Mouse (Mus musculus) limb, embryonic 11.5 days (tissue): ENCODE data around the gene BC048403. TPM values are rescaled to one million over a fixed set of nuclear protein-coding genes. Genes with fewer than 3 reads are reported as not detected.
"Not testable (repeated sequence)": the region's sequence is repeated elsewhere in the genome, so short reads cannot be mapped to it uniquely, and the experiment has no call there.

Experiments
- ATAC-seq: fragments of 200-750 bp; cut with Nextera tagmentation; 2 replicates; pipeline ENCODE4 v1.8.0; 2017; ENCODE audit warnings: low read depth; ENCODE audit not compliant: insufficient number of reproducible peaks, low FRiP score, low TSS enrichment
- DNase-seq: peaks from one replicate; pipeline ENCODE4 v3.0.0-alpha.2; 2015; ENCODE audit warnings: low spot score
- H3K27ac ChIP-seq: fragments of 300-500 bp; sonication (generic); replicated peaks from 2 replicates; pipeline ENCODE4 v1.5.1; 2014; ENCODE audit warnings: low read depth, mild to moderate bottlenecking, low read length
- H3K27me3 ChIP-seq: fragments of 300-500 bp; sonication (generic); 2 replicates; pipeline ENCODE4 v1.6.1; 2014; ENCODE audit warnings: mild to moderate bottlenecking, low read length, mixed read lengths; ENCODE audit not compliant: control insufficient read depth, insufficient read depth
- H3K36me3 ChIP-seq: fragments of 300-500 bp; sonication (generic); 2 replicates; pipeline ENCODE4 v1.6.1; 2014; ENCODE audit warnings: mild to moderate bottlenecking, low read length, moderate library complexity, mixed read lengths; ENCODE audit not compliant: control insufficient read depth, insufficient read depth
- H3K4me1 ChIP-seq: fragments of 300-500 bp; sonication (generic); 2 replicates; pipeline ENCODE4 v1.6.1; 2014; ENCODE audit warnings: low read length, mixed read lengths; ENCODE audit not compliant: control insufficient read depth, insufficient read depth
- H3K4me2 ChIP-seq: fragments of 300-500 bp; sonication (generic); 2 replicates; pipeline ENCODE4 v1.6.1; 2014; ENCODE audit warnings: low read depth, mild to moderate bottlenecking, moderate library complexity; ENCODE audit not compliant: severe bottlenecking
- H3K4me3 ChIP-seq: fragments of 300-500 bp; sonication (generic); 2 replicates; pipeline ENCODE4 v1.5.1; 2014; ENCODE audit warnings: low read depth, low read length
- H3K9ac ChIP-seq: fragments of 300-500 bp; sonication (generic); 2 replicates; pipeline ENCODE4 v1.6.1; 2014; ENCODE audit warnings: mild to moderate bottlenecking, low read length
- H3K9me3 ChIP-seq: fragments of 300-500 bp; sonication (generic); 2 replicates; pipeline ENCODE4 v1.6.1; 2016; ENCODE audit warnings: low read length; ENCODE audit not compliant: control insufficient read depth
- WGBS: fragments of 180-500 bp; shearing (Covaris S2); extraction: QIAGEN DNeasy Blood & Tissue Kit; methylation state at CpG from one replicate; pipeline ENCODE4 v1.1.7; 2014; 5-methylcytosine and 5-hydroxymethylcytosine counted together
- polyA plus RNA-seq: library from polyadenylated mRNA; unstranded; fragments of >200 nt; fragmentation: Nextera tagmentation; extraction: Ambion mirVana; gene quantifications from 2 replicates; pipeline ENCODE4 v1.2.1, GENCODE M21; 2014

BC048403 gene
- polyA plus RNA-seq, 1 experiment from 2014 or later = 2.6 TPM

DNA sequence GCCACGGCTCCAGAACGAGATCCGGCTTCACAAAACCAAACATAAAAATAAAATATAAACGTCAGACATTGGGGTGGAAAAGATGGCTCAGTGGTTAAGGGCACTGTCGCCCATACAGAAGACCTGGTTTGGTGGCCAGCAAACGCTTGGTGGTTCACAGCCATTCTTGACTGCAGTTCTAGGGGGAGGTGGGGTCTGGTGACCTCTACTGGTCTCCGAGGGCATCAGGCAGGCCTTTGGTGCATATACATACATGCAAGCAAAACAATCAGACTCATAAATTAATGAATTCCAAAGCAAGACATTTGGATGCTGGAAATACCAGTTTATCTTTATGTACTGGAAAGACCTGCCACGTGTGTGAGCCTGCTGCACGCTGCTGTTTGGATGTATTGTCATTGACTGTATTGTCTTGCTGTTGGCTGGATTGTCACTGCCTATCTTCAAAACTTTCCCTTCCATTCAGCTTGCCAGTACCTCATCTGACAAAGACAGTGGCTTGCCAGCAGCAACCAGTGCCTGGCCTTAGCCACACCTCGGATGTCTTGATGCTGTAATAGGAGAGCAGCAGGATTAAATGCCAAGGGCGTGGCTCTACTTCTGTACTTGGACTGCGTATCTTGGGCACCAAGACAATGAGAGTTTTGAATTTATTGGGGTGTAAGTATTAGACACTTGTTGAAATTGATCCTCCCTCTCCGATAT lies 24.9 kb downstream of the BC048403 start:
- H3K4me2 ChIP-seq = no peak overlapping the region
- no peak overlapping the region for H3K27ac ChIP-seq
- ATAC-seq (no peak), DNase-seq (no peak)
- no peaks in the 10 kb centered on the region for H3K4me1 ChIP-seq
- H3K9me3 ChIP-seq = no peaks in the 10 kb centered on the region
- H3K36me3 ChIP-seq = no peaks in the 10 kb centered on the region
- H3K4me3 ChIP-seq = no peak overlapping the region
- no peaks in the 10 kb centered on the region for H3K27me3 ChIP-seq
- H3K9ac ChIP-seq = no peak overlapping the region
- WGBS = 87% methylated on average over 13 of the region's 13 CpGs

DNA sequence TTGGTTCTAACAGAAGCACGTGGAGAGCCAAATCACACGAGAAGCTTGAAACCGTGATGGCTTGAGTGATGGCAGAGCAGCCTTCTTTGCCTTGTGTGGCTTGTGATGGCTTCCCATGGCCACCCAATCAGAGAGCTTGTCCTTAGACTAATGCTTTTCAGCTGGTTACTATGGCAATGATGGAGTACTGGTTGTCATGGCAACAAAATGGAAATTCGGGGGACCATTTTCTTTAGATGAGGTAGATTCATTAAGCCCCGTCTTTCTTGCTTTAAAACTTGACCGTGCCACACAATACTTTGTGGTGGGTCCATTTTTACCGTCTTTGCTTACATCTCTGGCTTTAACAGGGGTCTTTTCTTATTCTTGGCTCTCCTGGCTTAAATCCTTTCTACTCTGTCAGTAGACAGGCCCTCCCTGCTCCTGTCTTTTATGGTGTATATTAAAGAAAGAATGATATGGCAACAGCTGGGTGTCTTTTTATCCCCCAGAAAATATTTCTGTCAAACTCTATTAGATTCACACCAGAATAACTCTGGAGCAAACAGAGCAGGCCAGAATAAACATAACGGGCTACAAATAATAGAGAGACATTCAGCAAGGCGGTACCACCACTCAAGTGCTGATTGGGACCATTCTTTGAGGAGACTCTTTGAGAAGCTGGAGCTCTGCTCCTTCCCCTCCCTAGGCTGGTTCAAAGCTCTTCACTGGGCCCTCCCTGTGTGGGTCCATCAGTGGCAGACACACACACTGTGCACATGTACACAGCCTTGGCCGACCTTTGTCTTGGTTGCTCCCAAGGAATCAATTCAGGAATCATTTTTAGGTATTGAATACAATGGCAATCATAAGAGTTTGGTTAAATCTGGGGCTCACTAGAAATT lies 25.7 kb downstream of the BC048403 start:
- no peak overlapping the region for H3K4me2 ChIP-seq
- no peak overlapping the region for H3K4me3 ChIP-seq
- ATAC-seq (no peak), DNase-seq (no peak)
- no peak overlapping the region for H3K9ac ChIP-seq
- WGBS = 84% methylated on average over 10 of the region's 10 CpGs
- H3K9me3 ChIP-seq = no peaks in the 10 kb centered on the region
- H3K4me1 ChIP-seq = no peaks in the 10 kb centered on the region
- no peaks in the 10 kb centered on the region for H3K27me3 ChIP-seq
- H3K36me3 ChIP-seq = no peaks in the 10 kb centered on the region
- H3K27ac ChIP-seq = no peak overlapping the region

DNA sequence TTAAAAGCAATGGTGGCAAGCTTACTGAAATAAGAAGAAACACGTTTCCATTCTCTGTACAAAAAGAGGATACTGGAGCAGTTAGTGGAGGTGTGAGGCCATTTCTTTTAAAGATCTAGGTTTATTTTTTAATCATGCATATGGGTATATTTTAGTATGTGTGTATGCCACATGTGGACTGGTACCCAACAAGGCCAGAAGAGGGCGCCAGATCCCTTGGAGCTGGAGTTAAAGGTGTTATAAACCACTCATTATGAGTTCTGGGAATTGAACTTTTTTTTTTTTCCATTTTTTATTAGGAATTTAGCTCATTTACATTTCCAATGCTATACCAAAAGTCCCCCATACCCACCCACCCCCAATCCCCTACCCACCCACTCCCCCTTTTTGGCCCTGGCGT lies 27.6 kb downstream of the BC048403 start:
- H3K9me3 ChIP-seq, H3K4me2 ChIP-seq, ATAC-seq, H3K9ac ChIP-seq, H3K4me3 ChIP-seq, H3K27ac ChIP-seq, H3K4me1 ChIP-seq, H3K27me3 ChIP-seq, H3K36me3 ChIP-seq: not testable (repeated sequence)
- peak; percentile 45 for DNase-seq
- 78% methylated on average over 3 of the region's 3 CpGs for WGBS

DNA sequence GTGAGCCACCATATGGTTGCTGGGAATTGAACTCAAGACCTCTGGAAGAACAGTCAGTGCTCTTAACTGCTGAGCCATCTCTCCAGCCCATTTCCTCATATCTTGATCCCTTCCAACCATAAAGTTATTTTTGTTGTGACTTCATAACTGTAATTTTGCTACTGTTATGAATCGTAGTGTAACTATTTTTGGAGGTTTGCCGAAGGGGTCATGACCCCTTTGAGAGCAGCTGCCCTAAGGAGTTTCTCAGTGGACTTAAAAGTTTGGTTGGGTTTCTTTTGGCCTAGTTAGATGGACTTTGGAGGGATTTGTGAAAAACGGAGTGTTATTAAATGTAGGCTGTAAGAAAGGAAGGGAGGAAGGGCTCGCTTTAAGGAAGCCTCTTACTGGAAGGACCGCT lies 30.0 kb downstream of the BC048403 start:
- DNase-seq (no peak), ATAC-seq (no peak)
- Histone ChIP-seq H3K4me1 (no peaks in the 10 kb centered on the region), H3K4me3 (no peak overlapping the region), H3K36me3 (no peaks in the 10 kb centered on the region), H3K9me3 (no peaks in the 10 kb centered on the region), H3K9ac (no peak overlapping the region), H3K27ac (no peak overlapping the region), H3K4me2 (no peak overlapping the region), H3K27me3 (no peaks in the 10 kb centered on the region)
- 91% methylated on average over 5 of the region's 5 CpGs for WGBS

DNA sequence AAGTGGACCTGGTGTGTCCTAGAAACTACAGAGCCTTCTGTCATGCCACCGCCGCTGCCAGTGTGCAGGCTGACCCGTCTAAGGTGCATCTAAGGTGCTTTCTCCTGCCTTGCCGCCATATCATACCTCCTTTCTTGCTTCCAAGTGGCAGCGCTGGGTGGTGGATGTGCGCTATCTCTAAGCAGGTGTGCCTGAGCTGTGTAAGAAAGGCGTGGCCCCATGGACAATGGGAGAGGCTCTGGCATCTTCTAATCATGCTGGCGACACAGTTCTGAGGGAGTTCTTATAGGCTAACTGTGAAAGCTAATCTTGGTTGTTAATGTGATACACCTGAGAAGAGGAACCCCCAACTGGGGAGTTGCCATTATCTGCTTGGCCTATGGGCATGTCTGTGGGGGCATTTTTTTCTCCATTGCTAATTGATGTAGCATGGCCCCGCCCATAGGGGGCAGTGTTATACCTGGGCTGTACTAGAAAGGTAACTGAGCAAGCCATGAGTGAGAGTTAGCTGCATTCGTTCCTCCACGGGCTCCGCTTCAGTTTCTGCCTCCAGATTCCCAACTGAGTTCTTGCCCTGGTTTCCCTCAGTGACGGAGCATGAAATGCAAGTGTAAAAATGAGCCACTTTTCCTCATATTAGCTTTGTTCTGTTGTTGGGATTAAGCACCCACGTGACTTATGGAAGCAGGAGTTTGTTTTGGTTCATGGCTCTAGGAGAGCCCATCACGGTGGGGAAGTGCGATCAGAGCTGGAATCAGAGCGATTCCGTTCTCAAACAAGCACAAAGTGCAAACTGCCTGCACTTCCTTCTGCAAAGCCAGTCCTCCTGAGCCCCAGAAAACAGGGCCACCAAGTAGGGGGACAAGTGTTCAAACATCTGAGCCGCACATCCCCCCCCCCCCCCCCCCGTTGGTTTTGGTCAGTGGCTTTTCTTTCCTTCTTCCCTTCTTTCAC lies 31.2 kb downstream of the BC048403 start:
- Histone ChIP-seq H3K9ac (no peak overlapping the region; the same call in 1 of the 2 replicates), H3K27ac (no peak overlapping the region), H3K4me2 (no peak overlapping the region), H3K27me3 (no peaks in the 10 kb centered on the region), H3K4me3 (no peak overlapping the region; the same call in 1 of the 2 replicates), H3K4me1 (no peaks in the 10 kb centered on the region), H3K36me3 (no peaks in the 10 kb centered on the region), H3K9me3 (no peaks in the 10 kb centered on the region)
- 57% methylated on average over 20 of the region's 20 CpGs for WGBS
- DNase-seq (peak; percentile 64), ATAC-seq (no peak)

DNA sequence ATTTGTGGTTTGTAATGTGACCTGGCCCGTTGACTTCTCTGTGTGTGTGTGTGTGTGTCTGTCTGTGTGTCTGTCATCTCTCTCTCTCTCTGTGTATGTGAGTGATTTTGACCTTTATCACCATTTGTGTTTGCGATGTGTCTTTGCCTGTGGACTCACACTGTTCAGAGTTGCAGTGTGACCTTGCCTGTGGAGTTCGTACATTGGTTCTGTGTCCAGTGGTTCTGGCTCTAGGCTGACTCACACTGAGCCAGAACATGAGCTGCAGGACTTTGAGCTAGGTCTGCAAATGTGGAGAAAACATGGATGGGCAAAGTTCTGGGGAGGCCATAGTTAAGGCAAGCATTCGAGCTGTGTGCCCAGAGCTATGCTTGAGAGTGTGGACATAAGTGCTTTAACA lies 34.1 kb downstream of the BC048403 start:
- no peaks in the 10 kb centered on the region for H3K36me3 ChIP-seq
- 81% methylated on average over 4 of the region's 4 CpGs for WGBS
- DNase-seq = no peak
- H3K27ac ChIP-seq = no peak overlapping the region
- H3K4me1 ChIP-seq = no peaks in the 10 kb centered on the region
- H3K9me3 ChIP-seq = no peaks in the 10 kb centered on the region
- no peak for ATAC-seq
- no peak overlapping the region for H3K4me2 ChIP-seq
- no peaks in the 10 kb centered on the region for H3K27me3 ChIP-seq
- H3K9ac ChIP-seq = no peak overlapping the region
- H3K4me3 ChIP-seq = no peak overlapping the region

DNA sequence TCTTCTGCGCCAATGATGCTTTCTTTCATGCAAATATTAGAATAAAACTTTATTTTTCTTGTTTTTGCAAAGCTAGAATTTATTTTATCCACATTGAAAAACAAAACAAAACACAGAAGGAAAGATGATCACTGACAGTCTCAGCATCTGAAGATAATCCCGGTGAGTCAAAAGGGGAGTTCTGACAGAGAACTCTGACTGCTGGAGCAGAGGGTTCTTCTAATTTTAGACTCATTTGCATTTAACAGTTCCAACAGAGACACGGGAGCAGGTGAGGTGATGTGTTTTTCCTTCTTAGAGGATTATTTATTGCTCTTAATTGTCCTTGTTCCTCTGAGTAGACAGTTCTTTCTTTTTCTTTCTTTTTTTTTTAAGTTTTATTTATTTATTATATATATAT lies 36.3 kb downstream of the BC048403 start:
- Histone ChIP-seq H3K27ac (no peak overlapping the region), H3K9me3 (no peaks in the 10 kb centered on the region), H3K36me3 (no peaks in the 10 kb centered on the region), H3K9ac (no peak overlapping the region), H3K4me2 (no peak overlapping the region), H3K4me1 (no peaks in the 10 kb centered on the region), H3K4me3 (no peak overlapping the region), H3K27me3 (no peaks in the 10 kb centered on the region)
- no peak for ATAC-seq
- no peak for DNase-seq
- WGBS = 63% methylated on average over 3 of the region's 3 CpGs

DNA sequence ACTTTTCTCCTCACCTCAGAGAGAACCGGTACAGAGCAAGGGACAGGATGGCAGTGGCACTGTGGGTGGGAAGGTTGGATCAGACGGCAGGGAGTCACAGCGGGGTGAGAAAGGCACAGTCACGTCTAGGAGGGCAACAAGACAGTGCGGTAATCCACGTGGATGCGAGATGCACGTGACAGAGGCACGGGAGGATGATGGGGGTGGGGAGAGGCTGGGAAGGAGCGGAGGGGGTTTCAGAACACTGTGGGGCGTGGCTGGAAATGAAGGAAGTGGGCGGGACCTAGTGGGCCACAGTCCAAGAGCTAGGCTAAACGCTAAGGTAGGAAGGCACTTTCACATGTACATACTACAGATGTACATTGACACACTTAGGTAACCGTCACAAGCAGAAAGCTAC lies 41.4 kb downstream of the BC048403 start:
- Histone ChIP-seq H3K36me3 (peaks cover 3% of the 10 kb centered on the region; the same call in 1 of the 2 replicates), H3K27ac (no peak overlapping the region), H3K27me3 (no peaks in the 10 kb centered on the region), H3K4me2 (no peak overlapping the region), H3K4me3 (no peak overlapping the region), H3K9ac (no peak overlapping the region), H3K9me3 (no peaks in the 10 kb centered on the region; the same call in 1 of the 2 replicates), H3K4me1 (no peaks in the 10 kb centered on the region)
- ATAC-seq (peak; percentile 27; the same call in 1 of the 2 replicates), DNase-seq (no peak)
- WGBS = 57% methylated on average over 14 of the region's 14 CpGs
